In genomic region chr15:99890412-99891236, GRCm38 (mm10) we compare ENCODE assay signal across 8 mouse cellular contexts. TPM values are rescaled to one million over a fixed set of nuclear protein-coding genes. Genes with fewer than 3 reads are reported as not detected.
DNase-seq lines count a peak whose midpoint lies in the region; ATAC-seq lines count a peak whose summit lies in the region.
"Had no signal": no experiment of that assay in that cellular context is flagged by ENCODE, and none has a peak within 500 bp of the region (broad histone marks: within the 10 kb centered on the region; RNA-seq: fewer than 3 reads in every experiment).

No protein-coding gene starts in this region.

- H3K4me1 ChIP-seq in kidney, embryonic 15.5 days = peaks cover 17% of the 10 kb centered on the region
- H3K4me1 ChIP-seq in midbrain, embryonic 15.5 days = no peaks in the 10 kb centered on the region
- H3K4me1 ChIP-seq in hindbrain, embryonic 11.5 days (replicated peaks; ENCODE audit: control insufficient read depth, insufficient read depth, low read length) = no peaks in the 10 kb centered on the region

- 0 out of 2 replicates have a peak, but pooled peaks cover 2% of the 10 kb centered on the region for H3K9me3 ChIP-seq in kidney, embryonic 15.5 days (replicated peaks)
- no peaks in the 10 kb centered on the region for H3K9me3 ChIP-seq in midbrain, embryonic 15.5 days
- H3K9me3 ChIP-seq in hindbrain, embryonic 11.5 days (ENCODE audit: control insufficient read depth, low read length) = no peaks in the 10 kb centered on the region

- H3K27ac ChIP-seq in kidney, embryonic 15.5 days = peak overlapping the region; percentile 55
- no peak overlapping the region for H3K27ac ChIP-seq in midbrain, embryonic 15.5 days
- no peak overlapping the region for H3K27ac ChIP-seq in hindbrain, embryonic 11.5 days (ENCODE audit: low read depth, low read length)
- H3K27ac ChIP-seq: hindbrain, embryonic 14.5 days had no signal

- peak; percentile 39 to 41 for DNase-seq in B cell, adult 2 months
- DNase-seq in ES-CJ7 (ENCODE audit: low read depth, low spot score) (peak; percentile 28), MN1 (ENCODE audit: low spot score) (no peak)
- peak; percentile 87 for DNase-seq in lung, postnatal 36 days
- DNase-seq in hindbrain, embryonic 11.5 days (ENCODE audit: low spot score) = no peak

- H3K4me2 ChIP-seq in kidney, embryonic 15.5 days = peak overlapping the region; percentile 45
- no peak overlapping the region for H3K4me2 ChIP-seq in midbrain, embryonic 15.5 days
- H3K4me2 ChIP-seq in hindbrain, embryonic 11.5 days (replicated peaks; ENCODE audit: low read depth, low read length) = no peak overlapping the region
- H3K4me2 ChIP-seq: hindbrain, embryonic 14.5 days had no signal

- H3K4me3 ChIP-seq in kidney, embryonic 15.5 days (replicated peaks) = peak overlapping the region; percentile 12; the same call in 1 of the 2 replicates
- no peak overlapping the region for H3K4me3 ChIP-seq in midbrain, embryonic 15.5 days
- H3K4me3 ChIP-seq in hindbrain, embryonic 11.5 days (ENCODE audit: low read depth, low read length) = no peak overlapping the region

- H3K27me3 ChIP-seq in kidney, embryonic 15.5 days = no peaks in the 10 kb centered on the region
- no peaks in the 10 kb centered on the region for H3K27me3 ChIP-seq in midbrain, embryonic 15.5 days (replicated peaks)
- no peaks in the 10 kb centered on the region for H3K27me3 ChIP-seq in hindbrain, embryonic 11.5 days (ENCODE audit: control insufficient read depth, insufficient read depth, low read length)

- WGBS in kidney, embryonic 15.5 days = 29% methylated on average over 19 of the region's 19 CpGs
- 62% methylated on average over 19 of the region's 19 CpGs for WGBS in midbrain, embryonic 15.5 days
- WGBS in hindbrain, embryonic 11.5 days = 60% methylated on average over 19 of the region's 19 CpGs

- no peak overlapping the region for H3K9ac ChIP-seq in kidney, embryonic 15.5 days
- no peak overlapping the region for H3K9ac ChIP-seq in midbrain, embryonic 15.5 days
- H3K9ac ChIP-seq in hindbrain, embryonic 11.5 days (ENCODE audit: low read depth, low read length) = no peak overlapping the region
- H3K9ac ChIP-seq: hindbrain, embryonic 14.5 days had no signal

- ATAC-seq in kidney, embryonic 15.5 days (replicated peaks; ENCODE audit: low FRiP score) = no peak; the same call in 1 of the 2 replicates
- ATAC-seq in midbrain, embryonic 15.5 days (replicated peaks) = no peak
- no peak for ATAC-seq in hindbrain, embryonic 11.5 days (ENCODE audit: low FRiP score)

- no peaks in the 10 kb centered on the region for H3K36me3 ChIP-seq in kidney, embryonic 15.5 days
- H3K36me3 ChIP-seq in midbrain, embryonic 15.5 days (replicated peaks) = no peaks in the 10 kb centered on the region
- no peaks in the 10 kb centered on the region for H3K36me3 ChIP-seq in hindbrain, embryonic 11.5 days (ENCODE audit: control insufficient read depth, insufficient read depth, low read length)

RNA-seq across cellular contexts. Expression of gene Lima1, which starts 15.4 kb away (rescaled TPM):
- 51.5 and 55.2 TPM in 2 replicates for polyA plus RNA-seq in kidney, embryonic 15.5 days (2015; fragmentation: Nextera tagmentation; extraction: Ambion mirVana)
- polyA plus RNA-seq in midbrain, embryonic 15.5 days (2015; fragmentation: Nextera tagmentation; extraction: Ambion mirVana) = 13.9 and 14.2 TPM in 2 replicates
- polyA plus RNA-seq in hindbrain, embryonic 11.5 days (2014; fragmentation: Nextera tagmentation; extraction: Ambion mirVana) = 30.8 and 31.8 TPM in 2 replicates

Comparison
In these comparisons a context has a peak if more than half of its experiments do, and no peak if none do; other contexts are left out.
1. DNase-seq: peak in B cell, adult 2 months (2 of 2), ES-CJ7 (single experiment) and lung, postnatal 36 days (single experiment); none in hindbrain, embryonic 11.5 days (single experiment) and MN1 (single experiment).